Mouse (Mus musculus) neural tube, embryonic 11.5 days (tissue): ENCODE data around the gene Uqcc3. TPM values are rescaled to one million over a fixed set of nuclear protein-coding genes. Genes with fewer than 3 reads are reported as not detected.

ENCODE experiments used
- ATAC-seq: fragments of 200-750 bp; cut with Nextera tagmentation; 2 replicates; pipeline ENCODE4 v1.8.0; 2017; ENCODE audit warnings: moderate number of reproducible peaks, mild to moderate bottlenecking, moderate TSS enrichment, moderate library complexity; ENCODE audit not compliant: insufficient read depth, low FRiP score, low TSS enrichment
- DNase-seq: peaks from one replicate; pipeline ENCODE4 v3.0.0-alpha.2; 2015; ENCODE audit warnings: low spot score
- H3K27ac ChIP-seq: fragments of 300-500 bp; sonication (generic); 2 replicates; pipeline ENCODE4 v1.5.1; 2014; ENCODE audit warnings: low read depth, mild to moderate bottlenecking, low read length
- H3K27me3 ChIP-seq: fragments of 300-500 bp; sonication (generic); 2 replicates; pipeline ENCODE4 v1.6.1; 2014; ENCODE audit warnings: mild to moderate bottlenecking, low read length, mixed read lengths; ENCODE audit not compliant: control insufficient read depth, insufficient read depth
- H3K36me3 ChIP-seq: fragments of 300-500 bp; sonication (generic); 2 replicates; pipeline ENCODE4 v1.6.1; 2014; ENCODE audit warnings: mild to moderate bottlenecking, low read length, moderate library complexity, mixed read lengths; ENCODE audit not compliant: control insufficient read depth, insufficient read depth
- H3K4me1 ChIP-seq: fragments of 300-500 bp; sonication (generic); 2 replicates; pipeline ENCODE4 v1.6.1; 2014; ENCODE audit warnings: low read length, mixed read lengths; ENCODE audit not compliant: control insufficient read depth, insufficient read depth
- H3K4me2 ChIP-seq: fragments of 300-500 bp; sonication (generic); 2 replicates; pipeline ENCODE4 v1.6.1; 2014; ENCODE audit warnings: low read depth, mild to moderate bottlenecking, moderate library complexity
- H3K4me3 ChIP-seq: fragments of 300-500 bp; sonication (generic); 2 replicates; pipeline ENCODE4 v1.5.1; 2014; ENCODE audit warnings: low read depth, low read length
- H3K9ac ChIP-seq: fragments of 300-500 bp; sonication (generic); 2 replicates; pipeline ENCODE4 v1.6.1; 2014; ENCODE audit warnings: mild to moderate bottlenecking, low read length
- H3K9me3 ChIP-seq: fragments of 300-500 bp; sonication (generic); 2 replicates; pipeline ENCODE4 v1.6.1; 2016; ENCODE audit warnings: low read length; ENCODE audit not compliant: control insufficient read depth
- WGBS: fragments of 180-500 bp; shearing (Covaris S2); extraction: QIAGEN DNeasy Blood & Tissue Kit; methylation state at CpG from one replicate; pipeline ENCODE4 v1.1.7; 2014; 5-methylcytosine and 5-hydroxymethylcytosine counted together
- polyA plus RNA-seq: library from polyadenylated mRNA; unstranded; fragments of >200 nt; fragmentation: Nextera tagmentation; extraction: Ambion mirVana; gene quantifications from 2 replicates; pipeline ENCODE4 v1.2.1, GENCODE M21; 2014

The Uqcc3 gene
- polyA plus RNA-seq, 1 experiment from 2014 or later, result 52.9 TPM

GRCm38 (mm10) chr19:8920836-8921291, 40.1 kb upstream of the Uqcc3 start:
- Histone ChIP-seq H3K27me3 (no peaks in the 10 kb centered on the region), H3K4me3 (peak overlapping the region; percentile 86), H3K9me3 (no peaks in the 10 kb centered on the region), H3K27ac (peak overlapping the region; percentile 60), H3K36me3 (peaks cover 4% of the 10 kb centered on the region), H3K9ac (peak overlapping the region; percentile 84), H3K4me1 (peaks cover 12% of the 10 kb centered on the region), H3K4me2 (peak overlapping the region; percentile 83)
- no peak for DNase-seq
- 2% methylated on average over 6 of the region's 6 CpGs for WGBS
- ATAC-seq, result peak; percentile 3; the same call in 1 of the 2 replicates

GRCm38 (mm10) chr19:8920073-8920736, 39.5 kb upstream of the Uqcc3 start, which contains the start of gene B3gat3:
Gene B3gat3, plus strand, starts transcription at chr19:8920374.
- peaks cover 12% of the 10 kb centered on the region for H3K4me1 ChIP-seq
- DNase-seq (peak; percentile 93), ATAC-seq (peak; percentile 97)
- no peaks in the 10 kb centered on the region for H3K27me3 ChIP-seq
- H3K4me2 ChIP-seq, result peak within 1 kb of the TSS; percentile 83
- peaks cover 7% of the 10 kb centered on the region for H3K36me3 ChIP-seq
- 2% methylated on average over 47 of the region's 50 CpGs for WGBS
- H3K4me3 ChIP-seq, result peak within 1 kb of the TSS; percentile 86
- H3K9ac ChIP-seq, result peak within 1 kb of the TSS; percentile 84
- H3K27ac ChIP-seq, result peak within 1 kb of the TSS; percentile 60
- no peaks in the 10 kb centered on the region for H3K9me3 ChIP-seq

DNA sequence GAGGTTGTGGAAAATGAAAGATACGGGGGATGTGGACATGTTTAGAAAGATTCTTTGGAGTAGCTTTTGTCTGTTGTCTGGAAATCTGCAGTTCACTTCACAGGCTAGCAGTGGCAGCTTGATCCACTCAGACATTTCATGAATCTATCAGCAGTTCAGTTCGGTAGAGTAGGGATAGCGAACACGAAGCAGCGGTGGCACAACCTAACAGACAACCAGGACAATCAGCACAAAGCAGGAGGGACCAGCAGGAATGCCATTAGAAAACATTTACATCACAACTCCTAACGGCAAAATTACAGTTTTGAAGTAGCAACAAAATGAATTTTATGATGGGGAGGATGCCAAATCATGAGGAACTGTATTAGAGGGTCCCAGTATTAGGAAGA, 39.0 kb upstream of the Uqcc3 start:
- Histone ChIP-seq H3K27me3 (no peaks in the 10 kb centered on the region), H3K27ac (peak overlapping the region; percentile 60), H3K36me3 (peaks cover 12% of the 10 kb centered on the region), H3K4me2 (peak overlapping the region; percentile 83), H3K9ac (peak overlapping the region; percentile 84), H3K9me3 (no peaks in the 10 kb centered on the region), H3K4me3 (peak overlapping the region; percentile 86), H3K4me1 (peaks cover 12% of the 10 kb centered on the region)
- no peak for DNase-seq
- WGBS, result 61% methylated on average over 6 of the region's 6 CpGs
- ATAC-seq, result no peak; the same call in 1 of the 2 replicates

- 90% methylated on average over 3 of the region's 3 CpGs for WGBS
- no peak overlapping the region for H3K4me2 ChIP-seq
- no peak for ATAC-seq
- H3K4me1 ChIP-seq, result peaks cover 12% of the 10 kb centered on the region
- no peaks in the 10 kb centered on the region for H3K27me3 ChIP-seq
- H3K4me3 ChIP-seq, result no peak overlapping the region
- no peak for DNase-seq
- H3K36me3 ChIP-seq, result peaks cover 16% of the 10 kb centered on the region
- no peaks in the 10 kb centered on the region for H3K9me3 ChIP-seq
- no peak overlapping the region for H3K27ac ChIP-seq
- H3K9ac ChIP-seq, result no peak overlapping the region
These were observed 38.3 kb upstream of the Uqcc3 start for GRCm38 (mm10) chr19:8919000-8919399.

- no peak overlapping the region for H3K27ac ChIP-seq
- no peak overlapping the region for H3K9ac ChIP-seq
- peaks cover 45% of the 10 kb centered on the region for H3K36me3 ChIP-seq
- WGBS, result 93% methylated on average over 3 of the region's 3 CpGs
- no peak for DNase-seq
- no peak for ATAC-seq
- no peak overlapping the region for H3K4me3 ChIP-seq
- no peaks in the 10 kb centered on the region for H3K27me3 ChIP-seq
- no peaks in the 10 kb centered on the region for H3K9me3 ChIP-seq
- H3K4me2 ChIP-seq, result no peak overlapping the region
- no peaks in the 10 kb centered on the region for H3K4me1 ChIP-seq
These were observed 33.5 kb upstream of the Uqcc3 start for GRCm38 (mm10) chr19:8914212-8914611.

DNA sequence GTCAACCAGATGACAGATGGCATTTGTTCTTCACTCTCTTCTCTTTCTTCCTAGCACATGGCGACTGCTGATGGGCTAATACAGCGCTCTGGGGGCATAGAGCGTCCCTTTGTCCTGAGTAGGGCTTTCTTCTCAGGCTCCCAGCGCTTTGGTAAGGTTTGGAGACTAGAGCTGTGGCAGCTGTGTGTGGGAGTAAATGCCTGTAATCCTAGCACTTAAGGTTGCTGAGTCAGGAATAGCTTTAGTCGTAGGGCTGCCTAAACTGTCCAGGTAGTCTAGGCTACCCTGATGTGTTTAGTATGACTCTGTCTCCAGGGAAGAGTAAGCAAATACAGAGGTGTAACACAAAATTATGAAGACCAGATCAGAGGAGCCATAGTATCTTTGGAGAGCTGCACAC, 31.1 kb upstream of the Uqcc3 start:
- no peak for ATAC-seq
- Histone ChIP-seq H3K9ac (no peak overlapping the region), H3K36me3 (peaks cover 65% of the 10 kb centered on the region)

GRCm38 (mm10) chr19:8908531-8908930, 27.8 kb upstream of the Uqcc3 start:
- WGBS, result 91% methylated on average over 6 of the region's 6 CpGs
- Histone ChIP-seq H3K36me3 (peaks cover 56% of the 10 kb centered on the region), H3K4me3 (no peak overlapping the region), H3K4me1 (no peaks in the 10 kb centered on the region), H3K27me3 (no peaks in the 10 kb centered on the region), H3K9me3 (no peaks in the 10 kb centered on the region), H3K27ac (no peak overlapping the region), H3K9ac (no peak overlapping the region), H3K4me2 (no peak overlapping the region)
- no peak for DNase-seq
- no peak for ATAC-seq

More for the DNA sequence above, 31.1 kb upstream of the Uqcc3 start:
- no peak for DNase-seq
- Histone ChIP-seq H3K27me3 (no peaks in the 10 kb centered on the region), H3K4me1 (no peaks in the 10 kb centered on the region), H3K4me3 (no peak overlapping the region), H3K27ac (no peak overlapping the region), H3K9me3 (no peaks in the 10 kb centered on the region), H3K4me2 (no peak overlapping the region)
- 92% methylated on average over 5 of the region's 5 CpGs for WGBS

- Histone ChIP-seq H3K4me2 (no peak overlapping the region), H3K9me3 (no peaks in the 10 kb centered on the region), H3K4me3 (no peak overlapping the region), H3K27me3 (no peaks in the 10 kb centered on the region), H3K4me1 (peaks cover 8% of the 10 kb centered on the region), H3K9ac (no peak overlapping the region), H3K27ac (no peak overlapping the region), H3K36me3 (peaks cover 28% of the 10 kb centered on the region)
- DNase-seq (no peak), ATAC-seq (no peak)
- 94% methylated on average over 5 of the region's 5 CpGs for WGBS
These were observed 22.7 kb upstream of the Uqcc3 start for GRCm38 (mm10) chr19:8903412-8903811.

- no peaks in the 10 kb centered on the region for H3K27me3 ChIP-seq
- peaks cover 18% of the 10 kb centered on the region for H3K4me1 ChIP-seq
- DNase-seq (no peak), ATAC-seq (no peak)
- no peak overlapping the region for H3K27ac ChIP-seq
- WGBS, result 61% methylated on average over 3 of the region's 3 CpGs
- H3K36me3 ChIP-seq, result peaks cover 11% of the 10 kb centered on the region
- H3K4me3 ChIP-seq, result peak overlapping the region; percentile 88
- no peaks in the 10 kb centered on the region for H3K9me3 ChIP-seq
- H3K9ac ChIP-seq, result peak overlapping the region; percentile 94
- H3K4me2 ChIP-seq, result peak overlapping the region; percentile 63
These were observed 18.4 kb upstream of the Uqcc3 start for GRCm38 (mm10) chr19:8899079-8899478.
